Mouse (Mus musculus) ovary, postnatal 10 days (tissue): ENCODE measurements around the gene Slc22a20.

ENCODE experiments used
- DNase-seq: peaks from one replicate; pipeline ENCODE4 v3.0.0; 2022; ENCODE audit warnings: low spot score

Slc22a20 gene

GRCm38 (mm10) chr19:5989585-5989984 is 3.6 kb upstream of the Slc22a20 start:
- DNase-seq = no peak

DNA sequence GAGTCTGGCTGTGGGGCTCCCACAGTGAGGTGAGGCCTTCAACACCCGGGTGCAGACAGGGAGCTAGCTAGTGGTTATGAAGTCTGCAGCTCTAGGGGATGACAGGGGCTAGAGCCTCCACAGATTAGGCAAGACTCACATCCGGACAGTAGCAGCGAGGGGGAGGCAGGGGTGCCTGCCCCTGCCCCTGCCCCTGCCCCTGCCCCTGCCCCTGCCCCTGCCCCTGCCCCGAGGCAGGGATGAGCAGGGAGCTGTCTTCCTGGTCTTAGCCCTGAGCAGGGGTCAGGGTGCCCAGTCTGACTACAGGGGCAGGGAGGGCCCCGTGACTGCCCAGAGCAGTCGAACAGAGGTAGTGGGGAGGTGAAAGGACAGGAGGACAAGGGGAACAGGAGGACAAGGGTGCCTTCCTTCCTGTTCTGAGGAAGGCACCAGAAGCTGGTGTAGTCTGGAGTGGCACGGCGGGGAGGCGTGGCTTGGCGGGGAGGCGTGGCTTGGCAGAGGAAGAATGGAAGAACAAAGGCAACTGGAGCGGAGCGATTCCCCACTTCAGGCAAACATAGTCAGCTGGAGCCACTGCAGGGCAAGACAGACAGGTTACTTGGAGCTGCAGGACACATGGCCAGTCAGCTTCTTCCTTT is 3.0 kb upstream of the Slc22a20 start:
- peak; percentile 35 for DNase-seq

DNA sequence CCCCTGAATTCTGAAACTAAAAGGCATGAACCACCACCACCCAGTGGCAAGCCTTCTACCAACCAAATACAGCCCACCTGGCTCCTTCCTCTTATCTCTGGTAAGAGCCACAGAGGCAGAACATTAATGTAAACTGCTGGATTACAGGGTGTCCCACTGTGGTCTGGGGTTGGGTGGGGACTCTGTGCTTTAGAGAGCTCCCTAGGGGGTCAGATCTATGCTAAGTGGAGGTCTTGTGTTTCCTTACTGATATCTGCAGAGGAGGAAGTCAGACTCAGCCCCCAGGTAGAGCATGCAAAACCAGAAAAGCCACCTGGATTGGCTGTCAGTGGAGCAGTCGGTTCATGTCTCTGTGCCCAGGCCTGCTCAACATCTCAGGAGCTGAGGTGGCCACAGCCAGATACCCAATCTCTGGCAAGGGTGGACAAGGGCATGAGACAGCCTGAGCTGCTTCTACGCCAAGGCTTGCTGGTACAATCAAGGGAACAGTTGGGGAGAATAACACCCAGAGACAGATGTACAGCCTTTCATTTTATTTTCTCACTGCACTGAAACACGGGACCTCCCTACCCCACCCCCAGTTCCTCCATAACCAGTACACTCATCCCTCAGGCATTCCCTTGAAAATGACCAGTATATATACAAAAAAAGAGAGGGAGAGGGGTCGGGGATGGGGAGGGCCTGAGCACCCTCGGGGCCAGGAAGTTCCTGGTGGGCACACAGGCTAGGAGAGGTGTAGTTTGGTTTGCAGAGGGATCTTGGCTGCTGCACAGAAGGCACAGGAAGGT is 2.3 kb upstream of the Slc22a20 start:
- no peak for DNase-seq

GRCm38 (mm10) chr19:5980477-5980876 is 5.5 kb downstream of the Slc22a20 start:
- no peak for DNase-seq

DNA sequence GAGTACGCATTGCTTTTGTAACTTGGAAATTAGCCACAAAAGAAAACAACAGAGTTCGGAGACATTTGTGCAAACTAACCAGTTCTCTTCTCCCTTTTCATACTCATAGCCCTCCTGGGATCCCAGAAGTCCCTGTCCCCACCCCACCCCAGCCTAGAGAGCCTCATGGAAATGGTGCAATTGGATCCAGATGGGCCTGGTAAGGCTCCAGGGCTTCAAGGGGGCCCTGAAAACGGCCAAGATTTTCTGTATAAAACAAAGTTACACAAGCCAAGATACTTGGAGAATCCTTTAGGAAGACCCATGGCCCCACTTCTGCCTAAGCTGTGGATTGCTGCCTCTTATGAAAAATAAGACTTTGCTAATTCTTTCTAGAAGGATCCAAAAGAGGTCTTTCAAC is 8.2 kb downstream of the Slc22a20 start:
- DNase-seq = no peak

DNA sequence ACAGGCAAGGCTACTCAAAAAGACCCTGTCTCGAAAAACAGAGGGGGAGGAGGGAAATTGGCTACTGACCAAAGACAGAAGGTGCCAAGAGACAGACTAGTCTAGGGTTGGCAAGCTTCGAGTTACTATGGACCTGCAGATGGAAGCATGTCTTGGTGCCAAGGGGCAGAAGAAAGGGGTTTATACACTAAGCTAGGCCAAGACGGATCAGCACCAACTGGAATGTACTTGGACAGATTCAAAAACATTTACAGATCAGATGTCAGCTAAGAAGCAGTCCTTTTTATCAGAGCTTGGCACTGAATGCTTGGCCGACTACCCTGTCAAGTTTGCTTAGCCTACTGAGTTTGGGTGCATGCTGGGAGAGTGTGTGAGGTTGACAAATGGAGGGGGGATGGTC is 10.3 kb downstream of the Slc22a20 start:
- no peak for DNase-seq

- no peak for DNase-seq
Observed at GRCm38 (mm10) chr19:5975112-5975511, 10.8 kb downstream of the Slc22a20 start.

- DNase-seq = no peak
Observed at GRCm38 (mm10) chr19:5967664-5968063, 18.3 kb downstream of the Slc22a20 start.

- DNase-seq = no peak
Observed at GRCm38 (mm10) chr19:5966786-5967185, 19.2 kb downstream of the Slc22a20 start.

GRCm38 (mm10) chr19:5965910-5966309 is 20.0 kb downstream of the Slc22a20 start:
- DNase-seq = no peak

DNA sequence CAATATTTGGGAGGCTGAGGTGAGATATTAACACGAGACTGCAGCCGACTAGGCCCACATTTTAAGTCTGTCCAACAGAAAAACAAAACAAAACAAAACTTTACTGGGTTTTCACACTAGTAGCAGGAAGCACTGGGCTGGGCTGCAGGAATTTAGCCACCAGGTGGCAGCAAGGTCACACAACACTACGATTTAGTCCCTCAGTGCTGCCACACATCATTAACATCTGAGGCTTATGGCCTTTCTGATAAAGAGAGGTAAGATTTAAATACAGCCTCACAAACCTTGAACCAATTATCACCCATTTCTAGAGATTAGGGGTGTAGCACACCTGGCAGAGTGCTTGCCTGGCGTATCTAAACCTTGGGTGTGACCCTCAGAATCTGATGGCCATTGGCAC is 20.7 kb downstream of the Slc22a20 start:
- no peak for DNase-seq

DNA sequence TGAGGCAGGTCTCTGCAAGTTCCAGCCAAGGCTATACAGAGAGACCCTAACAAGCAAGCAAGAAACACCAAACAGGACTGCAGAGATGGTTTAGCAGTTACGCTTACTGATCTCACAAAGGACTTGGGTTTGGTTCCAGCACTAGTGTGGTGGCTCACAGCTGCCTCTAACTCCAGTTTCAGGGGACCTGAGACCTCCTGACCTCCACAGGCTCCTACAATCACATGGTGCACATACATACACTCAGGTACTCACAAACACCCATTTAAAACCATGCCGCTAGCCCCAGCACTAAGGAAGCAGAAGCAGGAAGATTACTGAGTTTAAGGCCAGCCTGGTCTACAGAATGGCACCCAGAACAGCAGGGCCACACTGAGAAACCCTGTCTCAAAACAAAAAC is 21.1 kb downstream of the Slc22a20 start:
- DNase-seq = no peak

GRCm38 (mm10) chr19:5963883-5964562 is 21.9 kb downstream of the Slc22a20 start, which contains the start of gene Pola2:
Pola2 (minus strand) TSS chr19:5964202.
- peak; percentile 83 for DNase-seq

- no peak for DNase-seq
Observed at GRCm38 (mm10) chr19:5962651-5963050, 23.3 kb downstream of the Slc22a20 start.

DNA sequence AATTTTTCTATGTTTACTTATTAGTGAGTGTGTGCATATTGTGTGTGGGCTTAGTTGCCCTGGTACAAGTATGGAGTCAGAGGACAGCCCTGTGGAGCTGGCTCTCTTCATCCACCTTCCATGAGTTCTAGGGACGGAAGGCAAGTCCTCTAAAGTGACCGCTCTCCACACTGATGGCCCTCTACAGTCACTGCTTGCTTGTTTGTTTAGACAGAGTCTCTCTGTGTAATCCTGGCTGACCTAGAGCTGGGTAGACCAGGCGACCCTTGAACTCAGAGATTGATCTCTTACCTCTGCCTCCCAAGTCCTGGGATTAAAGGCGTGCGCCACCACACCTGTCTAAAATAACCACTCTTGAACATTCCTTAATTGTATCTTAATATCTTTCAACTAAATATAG is 28.6 kb downstream of the Slc22a20 start:
- DNase-seq = no peak

DNA sequence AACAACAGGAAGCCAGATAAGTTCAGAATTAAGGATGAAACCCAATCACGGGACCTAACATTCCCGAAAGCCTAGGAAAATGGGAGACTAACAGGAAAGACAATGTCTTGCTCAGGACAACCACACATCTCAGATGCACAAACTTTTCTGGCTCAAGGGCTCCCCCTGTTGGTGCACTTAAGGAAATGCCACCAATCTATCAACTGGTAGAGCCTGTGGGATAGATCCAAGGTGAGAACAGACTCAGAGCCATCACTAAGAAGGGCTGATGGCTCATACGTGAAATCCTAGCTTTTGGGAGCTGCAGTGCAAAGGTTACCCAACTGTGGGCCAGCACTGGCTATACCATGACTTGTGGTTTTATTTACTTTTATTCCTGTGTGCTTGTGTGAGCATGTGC is 29.3 kb downstream of the Slc22a20 start:
- no peak for DNase-seq

- DNase-seq = no peak
Observed at GRCm38 (mm10) chr19:5955704-5956670, 30.0 kb downstream of the Slc22a20 start.

DNA sequence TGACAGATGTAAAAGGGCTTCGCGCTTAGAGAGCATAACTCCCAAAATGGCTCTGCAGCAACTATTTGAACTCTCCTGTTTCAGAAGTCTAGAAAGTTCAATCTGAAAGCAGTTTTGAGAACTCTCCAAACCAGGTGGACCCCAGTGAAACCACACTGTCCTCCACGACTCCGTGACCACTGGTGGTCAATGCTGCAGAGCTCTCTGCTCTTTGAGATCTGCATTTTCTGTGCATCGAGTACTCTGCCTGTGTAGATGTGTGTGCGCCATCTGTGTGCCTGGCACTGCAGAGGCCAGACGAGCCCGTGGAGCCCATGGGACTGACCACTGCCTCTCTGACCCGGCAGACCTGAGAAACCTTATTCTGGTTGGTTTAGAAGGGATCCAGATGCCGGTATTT is 31.0 kb downstream of the Slc22a20 start:
- no peak for DNase-seq

GRCm38 (mm10) chr19:5954031-5954710 is 31.8 kb downstream of the Slc22a20 start:
- DNase-seq = no peak

DNA sequence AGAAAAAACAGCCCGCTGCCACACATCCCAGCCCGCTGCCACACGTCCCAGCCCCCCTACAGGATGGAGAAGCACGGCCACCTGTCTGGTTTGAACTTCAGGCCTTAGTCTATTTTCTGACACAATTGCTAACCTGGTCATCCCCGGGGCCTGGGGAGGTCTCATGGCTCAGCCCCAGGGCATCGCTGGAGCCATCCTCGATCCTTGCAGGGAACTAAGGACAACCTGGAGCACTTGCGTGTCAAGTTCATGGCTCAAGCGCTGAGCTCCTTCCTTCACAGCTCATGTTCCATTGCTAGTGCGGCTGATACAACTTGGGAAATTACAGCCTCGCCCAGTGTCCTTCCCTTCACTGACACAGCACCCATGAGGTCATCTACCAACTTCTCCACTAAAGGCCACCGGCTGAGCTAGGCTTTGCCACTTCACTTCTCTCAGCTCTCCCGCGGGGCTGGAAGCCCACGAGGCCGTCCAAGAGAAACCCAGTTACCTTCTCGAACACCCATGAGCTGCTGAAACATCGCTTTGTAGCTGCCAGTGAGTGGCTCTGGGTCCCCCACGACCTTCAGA is 32.7 kb downstream of the Slc22a20 start:
- DNase-seq = no peak
